Mouse (Mus musculus) retina, adult 2 months (tissue): Measurements from ENCODE around the gene Pik3c2a.
A peak's percentile ranks its signal among the peaks of the same experiment; 100 is the strongest.

Source experiments
- DNase-seq: peaks from one replicate; pipeline ENCODE4 v3.0.0-alpha.2; 2012; ENCODE audit warnings: low read depth, low spot score

The Pik3c2a gene

GRCm38 (mm10) chr7:116443004-116443696, at the start of gene Pik3c2a:
Gene Pik3c2a, minus strand, starts transcription at chr7:116443449.
- DNase-seq = peak; percentile 85

GRCm38 (mm10) chr7:116491113-116491512, 47.9 kb upstream of the Pik3c2a start:
- DNase-seq = no peak

- DNase-seq = no peak
Observed at GRCm38 (mm10) chr7:116485062-116485601, 41.9 kb upstream of the Pik3c2a start.

- DNase-seq = no peak
Observed at GRCm38 (mm10) chr7:116484213-116484612, 41.0 kb upstream of the Pik3c2a start.

GRCm38 (mm10) chr7:116483782-116484181, 40.5 kb upstream of the Pik3c2a start:
- no peak for DNase-seq

- DNase-seq = no peak
Observed at GRCm38 (mm10) chr7:116483106-116483505, 39.9 kb upstream of the Pik3c2a start.

- DNase-seq = no peak
Observed at GRCm38 (mm10) chr7:116476264-116476663, 33.0 kb upstream of the Pik3c2a start.

GRCm38 (mm10) chr7:116475836-116476235, 32.6 kb upstream of the Pik3c2a start:
- DNase-seq = no peak

- DNase-seq = no peak
Observed at GRCm38 (mm10) chr7:116462114-116462513, 18.9 kb upstream of the Pik3c2a start.

GRCm38 (mm10) chr7:116458985-116459441, 15.8 kb upstream of the Pik3c2a start:
- DNase-seq = peak; percentile 11

GRCm38 (mm10) chr7:116457391-116457790, 14.1 kb upstream of the Pik3c2a start:
- DNase-seq = no peak

GRCm38 (mm10) chr7:116456964-116457363, 13.7 kb upstream of the Pik3c2a start:
- no peak for DNase-seq

GRCm38 (mm10) chr7:116446645-116447044, 3.4 kb upstream of the Pik3c2a start:
- DNase-seq = no peak

GRCm38 (mm10) chr7:116444326-116444809, 1.1 kb upstream of the Pik3c2a start:
- DNase-seq = no peak

- DNase-seq = peak; percentile 9
Observed at GRCm38 (mm10) chr7:116443697-116444325, 562 bp upstream of the Pik3c2a start.

GRCm38 (mm10) chr7:116442226-116442625, 1.0 kb downstream of the Pik3c2a start:
- no peak for DNase-seq

- DNase-seq = no peak
Observed at GRCm38 (mm10) chr7:116441346-116441745, 1.9 kb downstream of the Pik3c2a start.

- no peak for DNase-seq
Observed at GRCm38 (mm10) chr7:116431661-116432060, 11.6 kb downstream of the Pik3c2a start.

GRCm38 (mm10) chr7:116430926-116431325, 12.3 kb downstream of the Pik3c2a start:
- DNase-seq = no peak

- DNase-seq = no peak
Observed at GRCm38 (mm10) chr7:116427206-116427605, 16.0 kb downstream of the Pik3c2a start.

- DNase-seq = no peak
Observed at GRCm38 (mm10) chr7:116425771-116426170, 17.5 kb downstream of the Pik3c2a start.

GRCm38 (mm10) chr7:116421081-116421480, 22.2 kb downstream of the Pik3c2a start:
- no peak for DNase-seq

- DNase-seq = no peak
Observed at GRCm38 (mm10) chr7:116409438-116409837, 33.8 kb downstream of the Pik3c2a start.
